Mouse (Mus musculus): Measurements from ENCODE around the gene Mok. TPM values are rescaled to one million over a fixed set of nuclear protein-coding genes. Genes with fewer than 3 reads are reported as not detected.

Gene Mok
- total RNA-seq, 2 experiments from 2014 or later, result 0.86 to 1.2 TPM

GRCm38 (mm10) chr12:110813132-110813531, 27.6 kb downstream of the Mok start:
- DNase-seq (ENCODE audit: low spot score in 2 of 2), result no peak

- no peak for DNase-seq (ENCODE audit: low spot score in 2 of 2)
These were observed 31.9 kb downstream of the Mok start for GRCm38 (mm10) chr12:110808848-110809247.

- DNase-seq (ENCODE audit: low spot score in 2 of 2), result no peak
These were observed 32.3 kb downstream of the Mok start for GRCm38 (mm10) chr12:110808430-110808829.

- peak; percentile 41 to 43 for DNase-seq (ENCODE audit: low spot score in 2 of 2)
These were observed 34.3 kb downstream of the Mok start for GRCm38 (mm10) chr12:110806301-110806970.

GRCm38 (mm10) chr12:110804261-110804660, 36.5 kb downstream of the Mok start:
- peak in 1 of 2 experiments; percentile 31 for DNase-seq (ENCODE audit: low spot score in 2 of 2)

- no peak for DNase-seq (ENCODE audit: low spot score in 2 of 2)
These were observed 38.0 kb downstream of the Mok start for GRCm38 (mm10) chr12:110802674-110803297.

GRCm38 (mm10) chr12:110801876-110802464, 38.8 kb downstream of the Mok start:
- DNase-seq (ENCODE audit: low spot score in 2 of 2), result no peak

GRCm38 (mm10) chr12:110799226-110799625, 41.5 kb downstream of the Mok start:
- DNase-seq (ENCODE audit: low spot score in 2 of 2), result no peak

GRCm38 (mm10) chr12:110797842-110798431, 42.8 kb downstream of the Mok start:
- peak; percentile 44 to 66 for DNase-seq (ENCODE audit: low spot score in 2 of 2)

GRCm38 (mm10) chr12:110797202-110797601, 43.5 kb downstream of the Mok start:
- no peak for DNase-seq (ENCODE audit: low spot score in 2 of 2)

GRCm38 (mm10) chr12:110796748-110797147, 44.0 kb downstream of the Mok start:
- no peak for DNase-seq (ENCODE audit: low spot score in 2 of 2)

- DNase-seq (ENCODE audit: low spot score in 2 of 2), result no peak
These were observed 45.7 kb downstream of the Mok start for GRCm38 (mm10) chr12:110795035-110795434.

- DNase-seq (ENCODE audit: low spot score in 2 of 2), result no peak
These were observed 49.7 kb downstream of the Mok start for GRCm38 (mm10) chr12:110791026-110791425.

GRCm38 (mm10) chr12:110790580-110790979, 50.2 kb downstream of the Mok start:
- DNase-seq (ENCODE audit: low spot score in 2 of 2), result no peak

GRCm38 (mm10) chr12:110786243-110786642, 54.5 kb downstream of the Mok start:
- no peak for DNase-seq (ENCODE audit: low spot score in 2 of 2)

- DNase-seq (ENCODE audit: low spot score in 2 of 2), result no peak
These were observed 56.5 kb downstream of the Mok start for GRCm38 (mm10) chr12:110784211-110784610.

- DNase-seq (ENCODE audit: low spot score in 2 of 2), result no peak
These were observed 58.5 kb downstream of the Mok start for GRCm38 (mm10) chr12:110782278-110782677.

- DNase-seq (ENCODE audit: low spot score in 2 of 2), result no peak
These were observed 59.6 kb downstream of the Mok start for GRCm38 (mm10) chr12:110781181-110781580.

- no peak for DNase-seq (ENCODE audit: low spot score in 2 of 2)
These were observed 61.4 kb downstream of the Mok start for GRCm38 (mm10) chr12:110779296-110779695.

- DNase-seq (ENCODE audit: low spot score in 2 of 2), result no peak
These were observed 62.9 kb downstream of the Mok start for GRCm38 (mm10) chr12:110777853-110778252.

- DNase-seq (ENCODE audit: low spot score in 2 of 2), result no peak
These were observed 64.9 kb downstream of the Mok start for GRCm38 (mm10) chr12:110775628-110776426.

All from adrenal gland, adult 18-20 months (tissue).